9 mouse cellular contexts compared by ENCODE assay signal in genomic region chr3:52100926-52101325, GRCm38 (mm10). TPM values are rescaled to one million over a fixed set of nuclear protein-coding genes. Genes with fewer than 3 reads are reported as not detected.
A peak's percentile ranks its signal among the peaks of the same experiment; 100 is the strongest.
DNase-seq lines count a peak whose midpoint lies in the region; ATAC-seq and TF ChIP-seq lines count a peak whose summit lies in the region.
"Had no signal": no experiment of that assay in that cellular context is flagged by ENCODE, and none has a peak within 500 bp of the region (broad histone marks: within the 10 kb centered on the region; RNA-seq: fewer than 3 reads in every experiment).

No protein-coding gene starts in this region.

- ATAC-seq in lung, postnatal 0 days: no peak
- no peak for ATAC-seq in limb, embryonic 13.5 days (ENCODE audit: low FRiP score, low read depth)
- ATAC-seq in stomach, embryonic 15.5 days (ENCODE audit: insufficient read depth, low FRiP score, low read depth): no peak

- WGBS in lung, postnatal 0 days: 38% methylated on average over 9 of the region's 9 CpGs
- WGBS in limb, embryonic 13.5 days: 45% methylated on average over 9 of the region's 9 CpGs
- WGBS in stomach, embryonic 15.5 days: 35% methylated on average over 9 of the region's 9 CpGs

- no peaks in the 10 kb centered on the region for H3K27me3 ChIP-seq in lung, postnatal 0 days (replicated peaks; ENCODE audit: insufficient read depth, low read length)
- no peaks in the 10 kb centered on the region for H3K27me3 ChIP-seq in limb, embryonic 13.5 days
- no peaks in the 10 kb centered on the region for H3K27me3 ChIP-seq in stomach, embryonic 15.5 days (replicated peaks)

- H3K4me3 ChIP-seq in lung, postnatal 0 days (ENCODE audit: low read depth, low read length): no peak overlapping the region
- no peak overlapping the region for H3K4me3 ChIP-seq in limb, embryonic 13.5 days
- H3K4me3 ChIP-seq in stomach, embryonic 15.5 days (replicated peaks): peak overlapping the region; percentile 60; the same call in 1 of the 2 replicates

- H3K4me1 ChIP-seq in lung, postnatal 0 days (ENCODE audit: insufficient read depth, low read depth, low read length): peaks cover 6% of the 10 kb centered on the region; the same call in 1 of the 2 replicates
- peaks cover 14% of the 10 kb centered on the region for H3K4me1 ChIP-seq in limb, embryonic 13.5 days
- H3K4me1 ChIP-seq in stomach, embryonic 15.5 days: peaks cover 4% of the 10 kb centered on the region

- DNase-seq in embryo, embryonic 10.5 days (ENCODE audit: low spot score): peak; percentile 28
- no peak for DNase-seq in embryo, embryonic 9.5 days (ENCODE audit: extremely low spot score)
- no peak for DNase-seq in lung, postnatal 0 days (ENCODE audit: low spot score)
- no peak for DNase-seq in lung, adult 18-20 months
- no peak for DNase-seq in cerebellum, adult 8-10 months
- DNase-seq in spleen, adult 12 weeks (ENCODE audit: low spot score): no peak
- DNase-seq: lung, postnatal 36 days had no signal

- H3K4me2 ChIP-seq in lung, postnatal 0 days (replicated peaks; ENCODE audit: low read depth, low read length): peak overlapping the region; percentile 80; the same call in 1 of the 2 replicates
- peak overlapping the region; percentile 95 for H3K4me2 ChIP-seq in limb, embryonic 13.5 days (replicated peaks)
- peak overlapping the region; percentile 87 for H3K4me2 ChIP-seq in stomach, embryonic 15.5 days

- H3K27ac ChIP-seq in lung, postnatal 0 days (ENCODE audit: low read length): no peak overlapping the region
- no peak overlapping the region; the same call in 1 of the 2 replicates for H3K27ac ChIP-seq in limb, embryonic 13.5 days
- H3K27ac ChIP-seq in stomach, embryonic 15.5 days: peak overlapping the region; percentile 99; the same call in 1 of the 2 replicates

- no peaks in the 10 kb centered on the region for H3K36me3 ChIP-seq in lung, postnatal 0 days (ENCODE audit: insufficient read depth, low read length)
- no peaks in the 10 kb centered on the region for H3K36me3 ChIP-seq in limb, embryonic 13.5 days
- H3K36me3 ChIP-seq in stomach, embryonic 15.5 days: no peaks in the 10 kb centered on the region

- no peaks in the 10 kb centered on the region for H3K9me3 ChIP-seq in lung, postnatal 0 days (ENCODE audit: low read length)
- H3K9me3 ChIP-seq in limb, embryonic 13.5 days: no peaks in the 10 kb centered on the region
- no peaks in the 10 kb centered on the region for H3K9me3 ChIP-seq in stomach, embryonic 15.5 days

- no peak overlapping the region for H3K9ac ChIP-seq in lung, postnatal 0 days (replicated peaks; ENCODE audit: low read depth)
- H3K9ac ChIP-seq in limb, embryonic 13.5 days: no peak overlapping the region
- H3K9ac ChIP-seq in stomach, embryonic 15.5 days: no peak overlapping the region

- TF ChIP-seq CTCF in lung, postnatal 0 days (IDR thresholded peaks at IDR 0.05): no peak

- no peak for TF ChIP-seq EP300 in lung, postnatal 0 days (IDR thresholded peaks at IDR 0.05)

RNA-seq across cellular contexts. Expression of gene Maml3, which starts 4.0 kb away (rescaled TPM):
- polyA plus RNA-seq in lung, postnatal 0 days (2015; fragmentation: Nextera tagmentation; extraction: Ambion mirVana): 5.6 and 7.2 TPM in 2 replicates
- polyA plus RNA-seq in limb, embryonic 13.5 days (2015; fragmentation: Nextera tagmentation; extraction: Ambion mirVana): 5.1 and 5.3 TPM in 2 replicates
- 5.2 and 5.5 TPM in 2 replicates for polyA plus RNA-seq in stomach, embryonic 15.5 days (2015; fragmentation: Nextera tagmentation; extraction: Ambion mirVana)
